Mouse (Mus musculus) erythroid progenitor cell, adult 5-6 weeks (primary cell): ENCODE measurements around the gene Dock9. TPM values are rescaled to one million over a fixed set of nuclear protein-coding genes. Genes with fewer than 3 reads are reported as not detected.
A peak's percentile ranks its signal among the peaks of the same experiment; 100 is the strongest.

ENCODE experiments used
- ATAC-seq: replicated peaks from 2 replicates; pipeline ENCODE4 v1.8.0; 2016; ENCODE audit warnings: moderate number of reproducible peaks, mild to moderate bottlenecking, moderate TSS enrichment, inconsistent platforms; ENCODE audit not compliant: poor library complexity, low FRiP score, severe bottlenecking
- total RNA-seq, 2 experiments: library from RNA; stranded (forward) in 1 of 2; stranded (reverse) in 1 of 2; fragments of 150-400 nt in 1 of 2; fragments of 186-747, 209-891 nt in 1 of 2; gene quantifications; 2 replicates each; pipeline versions ENCODE4 v1.2.3 to v1.2.4; 2015 to 2017; ENCODE audit warnings: low replicate concordance in 2 of 2

The Dock9 gene
- total RNA-seq, 2 experiments from 2014 or later: 1.1 to 1.7 TPM

DNA sequence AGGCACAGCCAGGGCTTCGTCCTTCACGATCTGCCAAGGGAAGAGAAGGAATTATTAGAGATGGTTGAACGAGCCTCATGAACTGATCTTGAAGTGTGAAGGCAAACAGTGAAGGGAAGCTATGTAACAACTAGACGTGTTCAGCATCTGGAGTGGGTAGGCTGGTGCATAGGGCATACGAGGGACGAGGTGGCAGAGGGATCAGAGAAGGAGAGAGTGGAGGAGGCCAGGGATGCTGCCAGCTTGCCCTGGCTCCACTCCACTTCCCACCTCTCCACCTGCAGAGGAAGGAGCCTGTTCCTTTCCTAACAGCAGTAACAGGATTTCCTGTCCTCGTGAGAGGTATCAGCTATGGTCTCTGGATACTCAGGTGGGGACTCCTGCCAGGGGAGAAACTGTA lies 192.4 kb downstream of the Dock9 start:
- no peak for ATAC-seq

DNA sequence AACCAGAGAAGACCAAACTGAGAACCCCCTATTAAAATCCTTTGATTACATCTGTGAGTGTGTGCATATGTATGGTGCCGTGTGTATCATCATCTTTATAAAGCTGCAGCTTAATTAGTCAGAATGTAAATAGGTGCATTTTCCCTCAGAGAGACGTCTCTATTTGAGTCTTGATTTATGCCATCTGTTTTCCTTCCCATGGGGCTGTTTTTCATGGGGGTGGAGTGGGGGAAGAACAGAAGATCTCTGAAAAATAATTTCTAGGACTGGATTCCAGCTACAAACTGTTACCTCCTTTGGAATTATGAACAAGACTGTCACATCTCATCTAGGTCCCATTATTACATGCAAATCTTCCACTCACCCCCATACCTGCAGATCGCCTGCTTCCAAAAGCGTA lies 193.1 kb downstream of the Dock9 start:
- no peak for ATAC-seq

DNA sequence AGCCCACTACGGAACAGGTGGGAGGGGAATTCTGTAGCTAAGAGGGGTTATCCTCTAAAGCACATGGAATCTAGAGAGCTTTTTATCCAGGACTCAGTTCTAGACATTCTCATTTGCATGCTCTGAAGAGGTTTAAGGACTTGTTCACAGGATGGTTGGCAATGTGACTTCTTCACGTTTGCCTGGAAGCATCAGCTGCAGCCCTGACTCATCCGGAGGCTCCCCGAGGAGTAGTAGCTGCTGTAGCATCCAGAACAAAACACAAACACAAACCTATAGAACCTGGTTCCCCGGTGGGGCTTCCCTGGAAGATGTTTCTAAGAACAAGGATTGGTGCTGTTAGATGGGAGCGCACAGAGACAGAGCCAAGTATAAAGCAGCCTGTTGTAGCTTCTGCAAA lies 195.0 kb downstream of the Dock9 start:
- ATAC-seq: no peak

- no peak for ATAC-seq
Measured at GRCm38 (mm10) chr14:121600538-121600937, 197.1 kb downstream of the Dock9 start.

DNA sequence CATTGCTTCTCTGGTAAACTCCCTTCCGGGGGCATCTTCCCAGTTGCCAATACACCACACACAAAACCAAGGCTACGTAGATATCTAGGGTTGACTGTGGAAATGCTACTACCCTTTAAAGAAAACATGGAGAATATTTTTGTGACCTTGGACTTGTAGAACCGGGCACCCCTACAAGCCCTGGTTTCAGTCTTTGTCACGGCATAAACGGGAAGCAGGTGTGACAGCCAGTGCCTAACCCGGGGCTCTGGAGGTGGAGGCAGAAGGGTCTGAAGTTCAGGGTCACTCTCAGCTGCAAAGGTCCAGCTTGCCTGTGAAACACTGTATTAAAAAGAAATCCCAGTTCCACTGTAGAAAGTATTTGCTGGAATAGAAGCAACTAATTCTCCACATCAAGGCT lies 200.6 kb downstream of the Dock9 start:
- no peak for ATAC-seq

DNA sequence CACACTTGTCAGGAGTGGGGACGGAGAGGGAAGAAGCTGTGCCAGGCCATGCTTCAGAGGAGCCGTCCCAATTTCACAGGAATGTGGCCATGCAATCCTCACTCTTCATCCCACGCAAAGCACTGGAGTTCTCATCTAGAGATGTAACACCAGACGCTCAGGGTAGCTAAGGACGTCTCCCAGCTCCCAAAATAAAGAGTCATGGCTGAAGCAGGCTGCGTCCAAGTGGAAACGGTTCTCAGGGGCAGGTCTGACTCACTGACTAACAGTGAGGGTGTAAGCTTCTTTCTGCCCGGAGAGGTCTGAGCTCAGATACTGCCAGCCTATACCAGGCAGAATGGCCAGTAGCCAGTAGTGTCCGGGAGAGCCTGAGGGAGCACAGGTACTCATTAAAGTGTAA lies 201.0 kb downstream of the Dock9 start:
- ATAC-seq: no peak

GRCm38 (mm10) chr14:121594684-121595083 lies 203.0 kb downstream of the Dock9 start:
- ATAC-seq: no peak

DNA sequence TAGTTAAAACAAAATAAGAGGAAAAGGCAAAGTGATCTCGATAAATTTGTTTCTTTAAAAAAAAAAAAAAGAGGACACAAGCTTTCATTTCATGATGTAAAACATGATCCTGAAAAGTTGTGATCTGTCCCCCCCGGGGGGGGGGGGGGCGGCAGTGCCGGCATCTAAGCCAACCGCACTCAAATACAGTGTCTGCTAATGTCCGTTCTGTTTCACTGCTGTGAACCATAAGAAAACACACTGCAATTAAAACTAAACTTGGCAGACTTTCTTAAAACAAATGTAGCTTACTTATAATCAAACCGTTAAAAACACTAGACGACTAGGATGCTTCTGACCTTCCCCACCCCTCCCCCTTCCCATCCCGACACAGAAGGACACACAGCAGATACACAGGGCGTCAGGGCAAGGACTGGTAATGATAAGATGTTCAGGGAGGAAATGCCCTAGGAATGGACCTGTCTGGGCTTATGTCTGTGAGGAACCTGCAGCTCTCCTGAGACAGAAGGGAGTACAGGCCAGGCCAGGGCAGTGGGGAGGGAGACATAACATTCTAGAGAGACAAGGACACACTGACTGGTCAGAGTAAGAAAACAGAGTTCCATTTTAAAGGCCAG lies 204.2 kb downstream of the Dock9 start:
- no peak for ATAC-seq

DNA sequence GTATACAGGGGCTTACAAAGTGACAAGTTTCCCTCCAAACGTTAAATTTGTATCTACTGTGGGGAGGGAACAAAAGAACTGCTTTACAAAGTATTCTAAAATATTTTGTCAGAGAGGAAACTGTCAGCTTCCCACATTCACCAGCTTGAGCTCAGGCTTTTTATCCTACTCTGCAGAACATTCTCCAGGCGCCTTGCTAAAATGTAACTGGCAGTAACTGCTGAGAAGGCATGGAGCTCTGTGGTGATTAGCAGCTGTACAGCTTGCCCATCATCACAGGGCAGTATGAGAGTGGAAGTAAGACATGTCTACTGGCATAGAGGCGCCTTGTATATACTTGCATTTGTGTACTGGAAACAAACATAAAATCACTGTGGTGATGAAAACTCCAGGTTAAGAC lies 204.7 kb downstream of the Dock9 start:
- no peak for ATAC-seq

GRCm38 (mm10) chr14:121592356-121592755 lies 205.3 kb downstream of the Dock9 start:
- ATAC-seq: no peak

DNA sequence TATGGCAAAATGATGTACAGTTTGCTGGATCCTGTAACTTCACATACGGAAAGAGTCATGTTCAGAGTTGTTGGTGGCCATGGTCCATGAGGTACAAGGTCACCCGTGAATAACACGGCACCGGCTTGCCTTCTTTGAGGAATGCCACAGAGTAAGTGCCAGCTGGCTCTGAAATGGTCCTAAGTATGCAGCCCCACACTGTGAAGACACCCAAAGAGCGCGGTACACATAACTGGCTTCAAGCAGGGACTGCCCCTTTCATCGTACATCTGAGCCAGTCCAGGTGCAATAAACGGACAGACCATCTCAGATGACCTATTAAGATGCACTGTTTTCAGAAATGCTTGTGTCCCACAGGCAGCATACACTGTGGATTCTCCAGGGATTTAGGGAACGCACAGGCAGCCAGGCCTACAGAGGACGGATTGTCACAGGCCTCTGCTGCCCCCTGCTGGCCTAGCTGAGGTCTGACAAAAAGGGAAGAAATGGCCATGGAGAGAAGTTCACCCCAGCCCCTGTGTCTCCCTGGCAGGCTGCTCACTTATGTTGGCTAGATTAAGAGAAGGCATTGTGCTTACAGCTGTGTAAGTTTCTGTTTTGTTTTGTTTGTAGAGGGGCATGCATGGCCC lies 208.4 kb downstream of the Dock9 start:
- ATAC-seq: peak; percentile 70

DNA sequence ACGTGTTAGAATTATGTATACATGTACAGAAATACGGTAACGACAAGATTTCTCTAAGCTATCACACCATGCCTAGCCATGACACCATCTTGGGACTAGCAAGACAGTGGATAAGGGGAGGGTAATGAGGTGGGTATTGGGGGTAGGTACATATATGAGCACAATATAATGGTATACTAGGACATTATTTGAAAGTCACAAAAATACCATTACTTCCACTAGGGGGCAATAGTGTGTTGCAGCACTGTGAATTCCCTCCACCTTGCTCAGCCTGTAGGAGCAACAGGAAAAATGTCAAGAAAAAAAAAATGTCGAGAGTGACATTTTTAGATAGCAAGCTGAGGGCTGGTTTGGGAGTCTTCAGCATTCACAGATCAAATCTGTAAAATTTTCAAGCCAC lies 209.2 kb downstream of the Dock9 start:
- no peak for ATAC-seq

DNA sequence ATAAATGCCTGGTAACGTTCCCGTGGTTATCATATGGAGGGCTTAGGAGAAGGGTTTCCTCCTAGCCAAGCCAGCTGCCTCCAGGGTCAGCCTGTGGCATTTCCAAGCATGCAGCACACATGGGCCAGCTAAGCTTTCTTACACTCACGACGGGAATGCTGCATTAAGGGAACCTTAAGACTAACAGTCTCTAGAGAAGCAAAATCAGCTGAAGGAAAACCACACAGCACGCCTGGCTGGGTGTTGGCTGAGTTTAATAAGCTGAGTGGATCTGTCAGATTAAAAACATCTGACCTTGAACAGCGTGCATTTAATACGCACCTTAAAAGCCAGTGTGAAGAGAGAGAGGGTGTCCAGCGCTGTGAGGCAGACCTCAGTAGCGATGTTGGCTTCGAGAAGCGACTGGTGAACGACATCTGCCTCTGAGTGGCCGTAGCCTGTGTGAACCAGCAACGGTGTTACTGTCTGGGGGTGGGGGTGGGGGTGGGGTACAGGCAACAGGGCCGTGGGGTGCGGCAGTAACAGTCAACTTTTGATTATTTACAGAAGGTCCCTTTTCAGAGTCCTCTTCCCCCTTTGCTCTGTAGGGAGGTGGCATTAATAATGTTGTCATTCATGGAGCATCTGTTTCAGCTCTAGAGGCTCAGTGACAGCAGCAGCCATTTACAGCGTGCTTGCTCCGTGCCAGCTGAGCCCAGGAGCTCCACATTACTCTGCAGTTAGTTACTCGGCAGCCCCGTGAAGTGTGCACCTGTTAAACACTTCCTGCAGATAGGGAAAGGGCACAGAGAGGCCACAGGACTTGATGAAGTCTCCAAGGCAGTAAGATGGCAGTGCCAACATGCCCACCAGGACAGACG lies 211.5 kb downstream of the Dock9 start:
- no peak for ATAC-seq

GRCm38 (mm10) chr14:121579055-121579454 lies 218.6 kb downstream of the Dock9 start:
- no peak for ATAC-seq

DNA sequence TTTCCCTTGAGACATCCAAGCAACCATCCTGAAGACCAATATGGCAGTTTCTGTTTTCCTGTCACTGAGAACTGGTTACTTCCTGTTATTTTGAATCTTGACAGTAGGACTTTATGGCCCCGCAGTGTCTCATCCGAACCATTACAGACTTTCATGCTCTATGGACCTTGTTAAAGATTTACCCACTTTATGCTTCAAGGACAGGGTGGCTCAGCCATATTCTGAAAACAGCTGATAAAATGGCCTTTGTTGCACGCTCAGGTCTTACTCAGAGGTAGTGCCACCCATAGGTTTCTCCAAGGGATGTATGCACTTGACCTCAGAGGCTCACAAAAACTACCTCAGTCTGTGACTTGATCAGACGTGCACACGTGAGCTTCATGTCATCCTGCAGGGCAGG lies 224.2 kb downstream of the Dock9 start:
- no peak for ATAC-seq

DNA sequence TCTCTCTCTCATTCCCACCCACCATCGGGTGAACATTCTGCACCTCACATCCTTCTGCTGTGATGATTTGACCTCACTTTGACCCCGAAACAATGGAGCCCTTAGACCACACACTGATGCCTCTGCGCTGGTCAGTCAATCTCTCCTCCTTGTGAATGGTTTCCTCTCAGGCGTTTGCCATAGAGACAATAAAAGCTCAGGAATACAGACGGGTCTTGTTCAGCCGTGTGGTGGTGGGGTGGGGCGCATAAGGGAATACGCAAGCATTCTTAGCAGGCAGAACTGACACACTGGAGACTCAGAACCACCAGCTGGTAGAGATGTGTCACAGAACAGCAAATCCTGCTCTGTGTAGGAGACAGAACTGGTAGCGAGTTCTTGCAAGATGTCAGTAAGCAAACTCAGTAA lies 230.8 kb downstream of the Dock9 start:
- ATAC-seq: no peak

DNA sequence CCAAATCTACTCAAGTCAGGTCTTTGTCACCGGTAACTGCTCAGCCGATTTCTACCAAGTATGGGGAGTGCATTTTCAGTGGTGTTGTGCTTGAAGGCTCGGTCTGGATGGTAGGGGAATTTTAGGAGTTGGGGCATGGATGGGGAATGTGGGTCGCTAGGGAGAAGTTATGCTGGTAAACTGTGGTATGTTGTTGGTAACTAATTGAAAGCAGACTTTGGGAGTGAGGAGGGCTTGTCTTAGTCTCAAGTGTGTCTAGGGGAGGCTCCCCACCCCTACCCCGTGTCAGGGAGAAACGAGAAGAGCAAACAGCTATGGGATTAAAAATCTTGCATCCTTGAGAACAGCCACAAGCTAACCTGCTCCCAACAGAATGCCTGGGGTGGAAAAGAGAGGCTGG lies 231.7 kb downstream of the Dock9 start:
- ATAC-seq: no peak

DNA sequence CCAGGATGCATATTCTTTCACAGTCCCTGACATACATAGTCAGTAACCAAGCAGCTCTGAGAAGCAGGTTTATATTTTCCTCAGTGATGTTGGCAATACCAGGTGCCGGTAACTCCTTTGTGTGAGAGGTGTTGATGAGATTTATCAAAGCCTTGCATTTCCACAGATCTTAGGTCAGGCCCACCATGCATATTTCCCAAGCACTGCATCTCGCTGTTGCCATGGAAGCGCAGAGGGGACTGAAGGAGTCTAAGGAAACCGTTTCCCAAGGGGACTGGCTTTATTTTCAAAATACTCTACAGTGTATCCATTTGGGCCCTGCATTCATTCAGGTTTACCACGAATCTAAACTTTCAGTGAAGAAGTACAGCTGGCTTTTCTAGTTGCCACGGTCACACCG lies 233.0 kb downstream of the Dock9 start:
- no peak for ATAC-seq

GRCm38 (mm10) chr14:121563954-121564353 lies 233.7 kb downstream of the Dock9 start:
- ATAC-seq: no peak

DNA sequence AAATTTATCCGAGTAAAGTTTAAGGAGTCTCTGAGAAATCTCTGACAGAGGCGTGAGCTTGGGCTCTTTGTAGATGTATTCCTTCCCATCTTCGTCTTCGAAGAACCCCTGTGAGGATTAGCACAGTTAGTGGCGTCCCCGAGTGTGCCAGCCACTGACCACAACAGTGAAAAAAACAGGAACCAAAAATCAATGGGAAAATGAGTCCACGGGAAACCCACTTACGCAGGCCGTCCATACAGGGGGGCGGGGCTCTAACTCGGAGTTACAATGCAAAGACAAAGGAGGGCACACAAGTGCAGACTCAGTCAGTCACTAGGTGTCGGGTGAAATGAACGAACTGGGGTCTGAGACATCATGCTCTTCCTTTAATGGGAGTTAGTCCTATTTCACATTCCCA lies 238.6 kb downstream of the Dock9 start:
- ATAC-seq: no peak
